Mouse (Mus musculus) brain, embryonic 14.5 days (tissue): ENCODE measurements around the gene Kmt2e.

Experiments used
- CTCF ChIP-seq: fragments of 200-500 bp; IDR thresholded peaks from 2 replicates; pipeline ENCODE4 v1.5.1; 2012; ENCODE audit warnings: inconsistent platforms, mild to moderate bottlenecking, moderate library complexity, borderline replicate concordance; ENCODE audit not compliant: insufficient read depth, insufficient read length; ENCODE audit errors: extremely low read depth
- POLR2A ChIP-seq: fragments of 200-500 bp; IDR thresholded peaks from 2 replicates; pipeline ENCODE4 v1.6.1; 2012; ENCODE audit warnings: mild to moderate bottlenecking, inconsistent platforms, borderline replicate concordance; ENCODE audit not compliant: poor library complexity, insufficient read depth, insufficient read length, severe bottlenecking; ENCODE audit errors: extremely low read depth

DNA sequence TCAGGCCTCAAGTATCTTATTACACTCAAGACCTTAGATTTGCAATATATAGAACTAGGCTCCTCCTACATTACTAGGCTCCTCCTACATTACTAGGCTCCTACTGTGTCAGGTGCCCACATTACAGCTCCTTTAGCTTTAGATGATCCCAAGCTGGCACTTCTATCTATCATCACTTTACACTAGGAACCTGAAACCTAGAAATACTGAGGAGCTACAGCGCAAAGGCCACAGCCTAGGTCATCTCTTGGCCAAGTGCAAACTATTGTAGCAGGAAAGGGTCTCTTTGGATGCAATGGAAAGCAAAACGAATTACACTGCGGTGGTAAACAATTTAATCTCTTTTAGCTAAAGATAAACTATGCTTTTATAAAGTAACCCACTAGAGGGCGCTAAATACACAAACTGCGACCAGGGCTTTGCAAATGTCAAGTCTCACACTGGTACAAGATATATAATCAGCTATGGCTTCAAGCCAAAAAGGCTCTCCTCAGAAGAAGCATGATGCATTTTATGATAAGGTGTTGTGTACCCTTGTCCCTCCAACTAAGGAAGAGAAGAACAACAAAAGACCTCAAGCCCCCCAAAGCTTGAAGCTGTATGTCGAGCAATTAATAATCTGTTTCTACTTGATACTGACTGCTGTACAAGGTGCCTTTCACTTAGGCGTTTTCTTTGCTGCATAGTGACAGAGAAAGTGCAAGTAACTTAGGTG lies 18.5 kb upstream of the Kmt2e start:
- TF ChIP-seq POLR2A (no peak), CTCF (peak; percentile 41; the same call in 1 of the 2 replicates)
